Mouse (Mus musculus): ENCODE measurements around the gene Apoh.

- no peak for TF ChIP-seq CTCF (IDR thresholded peaks at IDR 0.05; ENCODE audit: low read depth)
- TF ChIP-seq EP300 (optimal IDR thresholded peaks at IDR 0.05) = no peak
Observed at GRCm38 (mm10) chr11:108356020-108356419, 12.9 kb downstream of the Apoh start.

Measured in stomach, postnatal 0 days (tissue).